Mouse (Mus musculus) kidney, embryonic 16.5 days (tissue): ENCODE data around the gene Wfikkn1. TPM values are rescaled to one million over a fixed set of nuclear protein-coding genes. Genes with fewer than 3 reads are reported as not detected.
A peak's percentile ranks its signal among the peaks of the same experiment; 100 is the strongest.

Source experiments
- ATAC-seq: fragments of 200-750 bp; cut with Nextera tagmentation; 2 replicates; pipeline ENCODE4 v1.8.0; 2017; ENCODE audit warnings: moderate TSS enrichment; ENCODE audit not compliant: low FRiP score, low TSS enrichment
- H3K27ac ChIP-seq: fragments of 300-500 bp; sonication (generic); 2 replicates; pipeline ENCODE4 v1.5.1; 2014; ENCODE audit warnings: low read length
- H3K27me3 ChIP-seq: fragments of 300-500 bp; sonication (generic); 2 replicates; pipeline ENCODE4 v1.6.1; 2014; ENCODE audit warnings: low read length, control low read depth, mixed read lengths; ENCODE audit not compliant: insufficient read depth
- H3K36me3 ChIP-seq: fragments of 300-500 bp; sonication (generic); 2 replicates; pipeline ENCODE4 v1.6.1; 2014; ENCODE audit warnings: low read length, control low read depth, mixed read lengths; ENCODE audit not compliant: insufficient read depth
- H3K4me1 ChIP-seq: fragments of 300-500 bp; sonication (generic); 2 replicates; pipeline ENCODE4 v1.6.1; 2014; ENCODE audit warnings: low read length, control low read depth, mixed read lengths; ENCODE audit not compliant: insufficient read depth
- H3K4me2 ChIP-seq: fragments of 300-500 bp; sonication (generic); replicated peaks from 2 replicates; pipeline ENCODE4 v1.6.1; 2014; ENCODE audit warnings: low read depth, low read length
- H3K4me3 ChIP-seq: fragments of 300-500 bp; sonication (generic); 2 replicates; pipeline ENCODE4 v1.5.1; 2014; ENCODE audit warnings: mild to moderate bottlenecking, low read length
- H3K9ac ChIP-seq: fragments of 300-500 bp; sonication (generic); replicated peaks from 2 replicates; pipeline ENCODE4 v1.6.1; 2014; ENCODE audit warnings: low read length
- H3K9me3 ChIP-seq: fragments of 300-500 bp; sonication (generic); 2 replicates; pipeline ENCODE4 v1.6.1; 2016; ENCODE audit warnings: low read length, control low read depth
- WGBS: fragments of 180-500 bp; shearing (Covaris S2); extraction: QIAGEN DNeasy Blood & Tissue Kit; methylation state at CpG from one replicate; pipeline ENCODE4 v1.1.7; 2014; 5-methylcytosine and 5-hydroxymethylcytosine counted together
- polyA plus RNA-seq: library from polyadenylated mRNA; unstranded; fragments of >200 nt; fragmentation: Nextera tagmentation; extraction: Ambion mirVana; gene quantifications from 2 replicates; pipeline ENCODE4 v1.2.1, GENCODE M21; 2015

Wfikkn1 gene
- polyA plus RNA-seq, 1 experiment from 2014 or later, result 0.71 TPM

DNA sequence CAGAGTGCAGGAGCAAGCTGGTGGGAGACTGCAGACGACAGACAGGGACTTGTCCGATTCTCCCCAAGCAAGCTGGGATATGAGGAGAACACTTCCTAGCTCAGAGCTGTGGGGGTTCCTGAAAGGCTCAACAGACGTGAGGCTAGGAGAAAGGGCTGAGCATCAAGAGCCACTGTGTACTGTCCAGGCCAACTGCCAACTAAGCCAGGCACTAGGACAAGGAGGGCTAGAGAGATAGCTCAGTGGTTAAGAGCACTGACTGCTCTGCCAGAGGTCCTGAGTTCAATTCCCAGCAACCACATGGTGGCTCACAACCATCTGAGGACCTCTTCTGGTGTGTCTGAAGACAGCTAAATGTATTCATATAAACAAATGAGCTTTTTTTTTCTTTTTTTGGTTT is 38.1 kb downstream of the Wfikkn1 start:
- Histone ChIP-seq H3K27ac (no peak overlapping the region), H3K4me3 (no peak overlapping the region), H3K4me1 (peaks cover 21% of the 10 kb centered on the region), H3K9ac (no peak overlapping the region), H3K9me3 (no peaks in the 10 kb centered on the region), H3K27me3 (no peaks in the 10 kb centered on the region), H3K4me2 (no peak overlapping the region), H3K36me3 (peaks cover 49% of the 10 kb centered on the region)
- 72% methylated on average over 3 of the region's 3 CpGs for WGBS
- ATAC-seq, result no peak

DNA sequence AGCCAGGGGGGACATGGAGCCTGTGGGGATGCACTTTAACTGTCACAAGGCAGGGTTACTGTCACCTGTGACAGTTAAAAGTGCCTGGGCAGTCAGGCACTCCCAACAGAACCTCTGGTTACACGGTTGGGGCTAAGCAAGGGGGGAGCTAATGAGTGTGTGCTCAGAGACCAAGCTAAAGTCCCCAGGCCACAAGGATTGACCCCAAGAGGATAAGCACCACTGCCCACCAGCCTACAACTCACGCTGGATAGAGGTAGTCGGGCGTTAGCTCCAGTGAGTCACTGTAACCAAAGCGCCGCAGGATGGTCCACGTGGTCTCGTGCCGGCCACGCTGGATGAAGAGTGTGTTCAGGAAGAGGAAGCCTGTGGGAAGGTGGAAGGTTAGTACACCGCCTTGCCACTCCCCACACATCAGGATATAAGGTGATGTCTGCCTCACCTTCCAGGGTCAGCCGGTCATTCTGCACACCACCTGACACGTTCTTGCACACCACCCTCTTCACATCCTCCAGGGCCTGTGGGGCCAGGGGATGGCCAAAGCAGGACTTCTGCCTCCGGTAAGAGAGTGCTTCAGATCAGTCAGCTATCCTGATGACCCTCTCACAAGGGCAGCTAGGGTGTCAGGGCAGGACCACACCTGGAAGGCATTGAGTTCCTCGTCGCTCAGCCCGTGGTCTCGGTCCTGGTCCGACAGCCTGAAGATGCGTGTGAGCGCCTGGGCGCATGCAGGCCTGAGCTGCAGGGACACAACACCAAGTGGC is 39.4 kb downstream of the Wfikkn1 start, which contains the start of gene Gm20683:
Gm20683 (minus strand) TSS at position 647 of the 764 bp plus-strand sequence.
- Histone ChIP-seq H3K4me1 (peaks cover 33% of the 10 kb centered on the region), H3K9ac (no peak within 1 kb of the TSS), H3K36me3 (peaks cover 50% of the 10 kb centered on the region), H3K4me3 (no peak within 1 kb of the TSS), H3K27me3 (no peaks in the 10 kb centered on the region), H3K9me3 (no peaks in the 10 kb centered on the region), H3K27ac (no peak within 1 kb of the TSS), H3K4me2 (no peak within 1 kb of the TSS)
- no peak for ATAC-seq
- 92% methylated on average over 22 of the region's 22 CpGs for WGBS

DNA sequence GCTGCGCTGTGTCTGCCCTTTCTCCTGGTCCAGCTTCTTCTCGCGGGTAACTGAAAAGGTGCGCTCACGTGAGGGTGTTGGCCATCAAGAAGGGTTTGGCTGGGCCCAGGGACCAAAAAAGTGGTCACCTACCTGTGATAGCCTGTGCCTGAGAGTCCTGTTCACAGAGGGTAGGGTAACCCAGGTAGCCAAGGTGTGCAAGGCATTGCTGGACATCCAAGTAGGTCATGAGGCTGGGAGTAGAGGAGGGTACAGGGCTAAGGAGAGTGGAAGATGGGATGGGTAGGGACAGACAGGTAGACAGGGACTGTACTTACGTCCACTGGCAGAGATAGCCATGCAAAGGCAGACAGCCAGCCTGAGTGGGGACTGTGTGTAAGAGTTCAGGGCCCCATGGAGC is 40.1 kb downstream of the Wfikkn1 start:
- no peak for ATAC-seq
- peaks cover 48% of the 10 kb centered on the region for H3K36me3 ChIP-seq
- H3K4me2 ChIP-seq, result no peak overlapping the region
- no peak overlapping the region for H3K4me3 ChIP-seq
- H3K9me3 ChIP-seq, result no peaks in the 10 kb centered on the region
- H3K4me1 ChIP-seq, result peaks cover 40% of the 10 kb centered on the region
- no peaks in the 10 kb centered on the region for H3K27me3 ChIP-seq
- H3K9ac ChIP-seq, result no peak overlapping the region
- H3K27ac ChIP-seq, result no peak overlapping the region
- 96% methylated on average over 6 of the region's 6 CpGs for WGBS

DNA sequence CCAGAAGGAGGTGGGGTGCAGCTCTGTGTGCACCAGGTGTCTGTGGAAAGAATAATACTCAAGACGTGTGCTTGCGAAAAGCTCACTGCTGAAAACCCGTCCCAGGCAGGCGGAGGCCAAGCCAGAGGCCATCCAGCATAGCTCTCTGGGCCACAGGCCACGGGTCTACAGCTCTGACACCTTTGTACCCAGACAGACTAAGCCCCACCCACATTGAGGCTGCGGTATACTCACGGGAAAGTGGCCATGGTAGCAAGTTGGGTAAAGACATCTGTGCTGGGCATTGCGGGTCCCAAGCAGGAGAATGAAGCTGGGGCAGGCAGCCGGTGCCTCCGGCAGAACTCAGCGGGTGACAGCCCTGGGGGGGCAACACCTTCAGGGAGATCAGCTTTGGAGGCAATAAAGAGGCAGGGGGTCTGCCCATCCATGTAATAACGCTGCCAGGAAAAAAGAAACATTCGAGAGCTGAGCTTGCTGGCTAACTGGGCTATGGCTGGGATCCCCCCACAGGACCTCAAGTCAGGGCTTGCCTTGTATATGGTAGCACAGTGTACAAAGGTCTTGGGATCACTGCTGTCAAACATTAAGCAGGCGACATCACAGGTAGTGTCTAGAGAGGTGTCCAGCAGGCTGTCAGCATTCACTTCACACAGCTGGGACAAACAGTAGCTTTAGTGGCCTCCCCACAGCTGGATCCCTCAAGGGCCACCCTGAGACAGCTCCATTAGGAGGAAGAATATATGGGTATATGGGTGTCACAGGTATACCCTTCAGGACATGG is 41.0 kb downstream of the Wfikkn1 start:
- 80% methylated on average over 14 of the region's 14 CpGs for WGBS
- H3K4me2 ChIP-seq, result no peak overlapping the region
- no peak overlapping the region; the same call in 1 of the 2 replicates for H3K27ac ChIP-seq
- no peaks in the 10 kb centered on the region for H3K27me3 ChIP-seq
- H3K9ac ChIP-seq, result no peak overlapping the region
- peaks cover 42% of the 10 kb centered on the region for H3K4me1 ChIP-seq
- peaks cover 48% of the 10 kb centered on the region for H3K36me3 ChIP-seq
- no peak overlapping the region for H3K4me3 ChIP-seq
- no peaks in the 10 kb centered on the region for H3K9me3 ChIP-seq
- no peak for ATAC-seq

DNA sequence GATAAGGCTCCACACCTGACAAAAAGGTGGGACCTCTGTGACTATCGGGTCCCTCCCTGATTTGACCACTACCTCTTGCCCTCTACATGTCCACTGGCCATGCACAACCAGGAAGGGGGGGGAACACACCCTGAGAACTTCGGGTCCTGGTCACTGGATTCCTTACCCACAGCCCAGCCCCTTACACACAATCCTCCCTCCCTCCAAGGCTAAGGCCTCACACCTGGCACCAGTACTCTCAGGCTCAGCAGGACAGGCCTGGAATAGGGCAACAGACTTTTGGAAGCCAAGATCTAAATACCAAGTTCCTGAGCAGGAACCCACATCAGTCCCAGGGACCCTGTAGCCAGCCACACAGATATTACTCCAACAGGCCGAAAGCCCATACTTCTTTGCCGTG is 41.8 kb downstream of the Wfikkn1 start:
- no peak for ATAC-seq
- Histone ChIP-seq H3K4me2 (no peak overlapping the region), H3K4me3 (no peak overlapping the region), H3K4me1 (peaks cover 48% of the 10 kb centered on the region), H3K27me3 (no peaks in the 10 kb centered on the region), H3K9me3 (no peaks in the 10 kb centered on the region), H3K27ac (no peak overlapping the region), H3K36me3 (peaks cover 48% of the 10 kb centered on the region), H3K9ac (no peak overlapping the region)
- WGBS, result 89% methylated on average over 4 of the region's 4 CpGs

DNA sequence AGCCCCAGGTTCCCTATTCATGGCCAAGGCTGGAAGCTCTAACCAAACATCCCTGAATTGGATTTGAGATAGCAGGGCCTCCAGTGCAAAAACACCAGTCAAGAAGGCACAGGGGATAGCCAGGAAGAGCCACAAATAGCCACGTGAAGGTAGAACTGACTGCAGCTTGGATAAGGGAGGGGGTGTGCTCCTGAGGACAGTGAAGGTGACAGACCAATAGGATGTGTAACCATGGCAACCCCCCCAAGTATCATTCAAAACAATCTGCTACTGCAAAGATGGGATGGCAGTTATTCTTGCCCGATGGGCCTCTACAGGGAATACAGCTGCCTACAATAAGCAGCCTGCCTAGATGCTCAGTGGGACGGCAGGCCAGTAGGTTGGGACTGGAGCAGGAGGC is 43.1 kb downstream of the Wfikkn1 start:
- ATAC-seq, result no peak
- H3K9me3 ChIP-seq, result no peaks in the 10 kb centered on the region
- no peaks in the 10 kb centered on the region for H3K27me3 ChIP-seq
- H3K9ac ChIP-seq, result peak overlapping the region; percentile 71; the same call in 1 of the 2 replicates
- peak overlapping the region; percentile 79 for H3K4me2 ChIP-seq
- peaks cover 46% of the 10 kb centered on the region for H3K36me3 ChIP-seq
- peaks cover 40% of the 10 kb centered on the region for H3K4me1 ChIP-seq
- peak overlapping the region; percentile 42 for H3K4me3 ChIP-seq
- WGBS, result 62% methylated on average over 3 of the region's 3 CpGs
- H3K27ac ChIP-seq, result peak overlapping the region; percentile 81

DNA sequence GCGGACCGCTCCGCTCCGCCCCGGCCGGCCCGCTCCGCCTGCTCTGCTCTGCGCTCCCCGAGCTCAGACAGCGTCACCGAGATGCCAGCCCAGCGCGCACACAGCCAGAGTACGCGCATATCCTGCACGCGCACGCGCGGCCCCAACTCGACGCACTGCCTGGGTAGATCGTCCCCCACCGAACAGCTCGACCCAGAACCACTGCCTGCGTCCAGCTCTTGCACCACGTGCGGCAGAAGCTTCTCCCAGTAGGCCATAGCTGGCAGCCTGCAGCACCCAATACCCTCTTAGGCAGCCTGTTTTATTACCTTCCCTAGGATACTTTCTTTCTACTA is 43.6 kb downstream of the Wfikkn1 start, which contains the start of gene Rhbdl1:
Rhbdl1 (minus strand) TSS at position 220 of the 335 bp plus-strand sequence.
- peak within 1 kb of the TSS; percentile 81 for H3K27ac ChIP-seq
- whole genome bisulfite sequencing, result 2% methylated on average over 29 of the region's 29 CpGs
- peak within 1 kb of the TSS; percentile 79 for H3K4me2 ChIP-seq
- peaks cover 41% of the 10 kb centered on the region for H3K36me3 ChIP-seq
- H3K9ac ChIP-seq, result peak within 1 kb of the TSS; percentile 71
- peak within 1 kb of the TSS; percentile 42 for H3K4me3 ChIP-seq
- peaks cover 41% of the 10 kb centered on the region for H3K4me1 ChIP-seq
- peak; percentile 18 for ATAC-seq
- H3K27me3 ChIP-seq, result no peaks in the 10 kb centered on the region
- no peaks in the 10 kb centered on the region for H3K9me3 ChIP-seq

DNA sequence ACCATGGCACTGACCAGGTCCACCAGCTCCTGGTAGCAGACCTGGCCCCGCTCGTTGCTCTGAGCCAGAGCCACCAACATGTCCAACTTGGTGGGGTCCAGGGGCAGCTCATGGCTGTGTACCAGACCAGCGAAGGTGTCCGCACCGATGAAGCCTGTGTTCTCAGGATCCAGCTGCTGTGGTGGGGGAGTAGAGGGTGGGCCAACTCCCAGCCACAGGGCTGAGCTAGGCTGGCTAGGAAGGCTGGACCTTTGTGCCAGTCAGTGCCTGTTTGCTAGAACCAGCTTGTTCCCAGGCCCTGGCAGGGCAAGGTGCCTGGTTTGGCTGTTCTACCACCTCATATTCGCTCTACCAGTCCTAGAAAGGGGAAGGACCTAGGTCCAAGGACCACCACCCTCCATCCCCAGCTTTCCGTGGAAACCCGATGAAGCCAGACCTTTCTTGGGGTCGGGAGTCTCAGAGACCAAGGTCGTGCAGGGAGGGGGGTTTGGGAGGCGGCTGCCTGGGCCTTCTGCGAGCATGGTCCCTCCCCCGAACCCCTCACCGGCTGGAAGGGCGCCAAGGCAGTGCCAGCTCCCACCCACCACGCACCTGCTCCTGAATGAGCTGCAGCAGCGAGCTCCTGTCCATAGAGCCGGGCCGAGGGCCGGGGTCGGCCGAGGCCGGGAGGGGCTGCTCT is 44.1 kb downstream of the Wfikkn1 start:
- 13% methylated on average over 23 of the region's 23 CpGs for WGBS
- Histone ChIP-seq H3K27me3 (no peaks in the 10 kb centered on the region), H3K9me3 (no peaks in the 10 kb centered on the region), H3K9ac (peak overlapping the region; percentile 71), H3K4me2 (peak overlapping the region; percentile 79), H3K4me3 (peak overlapping the region; percentile 42), H3K4me1 (peaks cover 46% of the 10 kb centered on the region), H3K27ac (peak overlapping the region; percentile 81), H3K36me3 (peaks cover 37% of the 10 kb centered on the region)
- no peak for ATAC-seq

DNA sequence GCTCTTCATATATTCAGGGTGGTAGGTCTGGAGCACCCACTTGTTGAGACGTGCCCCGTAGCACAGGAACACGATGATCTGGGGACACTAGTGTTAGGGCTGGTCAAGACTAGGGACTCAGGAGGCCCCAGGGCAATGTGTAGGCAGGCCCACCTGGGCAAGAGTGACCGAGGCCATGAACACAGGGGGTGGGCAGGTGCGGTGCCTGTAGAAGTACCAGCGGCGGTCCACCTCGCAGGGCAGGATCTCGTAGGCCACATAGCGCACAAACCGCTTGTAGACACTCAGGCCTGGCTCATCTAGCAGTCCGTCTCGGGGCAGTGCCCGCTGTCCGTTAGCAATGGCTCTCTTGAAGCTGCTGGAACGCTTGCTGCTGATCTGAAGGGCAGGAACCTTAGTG is 44.8 kb downstream of the Wfikkn1 start:
- WGBS, result 91% methylated on average over 16 of the region's 16 CpGs
- Histone ChIP-seq H3K4me3 (no peak overlapping the region), H3K27me3 (no peaks in the 10 kb centered on the region), H3K36me3 (peaks cover 38% of the 10 kb centered on the region), H3K27ac (peak overlapping the region; percentile 81; the same call in 1 of the 2 replicates), H3K4me1 (peaks cover 53% of the 10 kb centered on the region), H3K9me3 (no peaks in the 10 kb centered on the region), H3K4me2 (peak overlapping the region; percentile 79; the same call in 1 of the 2 replicates), H3K9ac (peak overlapping the region; percentile 71)
- no peak for ATAC-seq
